Mouse (Mus musculus) thymus, postnatal 14 days (tissue): ENCODE measurements at regions not wholly inside any gene's neighbourhood (a gene's known extent, or its start where the extent isn't known, plus 50 kb on each side); places are given as distances from the start of the nearest gene placed in this dataset.

Experiments
- DNase-seq: peaks from one replicate; pipeline ENCODE4 v3.0.0; 2021

DNA sequence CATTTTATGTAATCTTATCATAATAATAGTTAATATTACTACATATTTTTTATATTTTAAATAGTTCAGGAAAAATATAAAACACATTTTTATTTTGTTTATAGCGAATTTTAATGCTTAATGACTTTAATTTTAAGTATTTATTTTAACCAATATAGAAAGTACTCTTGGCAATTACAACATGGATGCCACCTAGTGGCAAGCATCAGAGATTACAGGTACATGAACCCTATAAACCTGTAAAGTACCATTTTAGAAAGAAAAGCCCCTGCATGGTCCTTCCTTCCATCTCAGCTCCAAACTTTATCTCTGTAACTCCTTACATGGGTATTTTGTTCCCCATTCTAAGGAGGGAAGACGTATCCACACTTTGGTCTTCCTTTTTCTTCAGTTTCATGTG lies 4328.9 kb upstream of the Gm7489 start:
- DNase-seq, result peak; percentile 9

DNA sequence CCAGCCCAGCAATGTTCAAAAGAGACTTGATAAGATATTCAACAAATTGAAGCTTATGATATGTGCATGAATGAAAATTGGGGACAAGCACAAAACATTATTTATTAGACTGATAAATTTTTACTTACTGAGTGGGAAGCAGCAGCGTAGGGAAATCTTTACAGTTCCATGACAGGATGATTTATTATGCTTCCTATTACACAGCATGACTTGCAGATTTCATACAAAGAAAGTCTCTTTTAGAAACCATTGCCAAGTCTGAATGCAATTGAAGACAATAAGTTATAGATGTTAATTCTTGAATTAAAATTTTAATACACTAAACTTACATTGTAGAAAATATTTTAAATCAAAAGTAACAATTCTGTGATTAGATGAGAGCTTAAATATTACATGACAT lies 4324.3 kb upstream of the Gm7489 start:
- DNase-seq, result no peak

DNA sequence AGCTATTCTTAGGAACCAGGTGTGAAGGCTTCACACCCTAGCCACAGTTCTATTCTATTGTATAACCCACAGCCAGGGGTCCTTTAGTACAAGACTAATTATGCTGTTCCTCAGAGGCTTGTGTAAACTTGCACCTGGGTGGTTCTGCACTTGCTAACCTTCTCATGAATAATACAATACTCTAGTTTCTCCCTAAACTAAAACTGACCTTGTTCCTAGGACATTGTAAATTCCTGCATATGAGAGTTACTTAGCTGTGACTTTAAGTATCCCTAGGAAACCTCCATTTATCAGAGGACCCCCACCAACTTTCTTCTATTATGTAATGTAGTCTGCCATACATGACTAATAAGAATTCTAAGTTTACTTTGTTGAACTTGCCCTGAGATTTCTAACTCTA lies 4295.9 kb upstream of the Gm7489 start:
- DNase-seq, result no peak

DNA sequence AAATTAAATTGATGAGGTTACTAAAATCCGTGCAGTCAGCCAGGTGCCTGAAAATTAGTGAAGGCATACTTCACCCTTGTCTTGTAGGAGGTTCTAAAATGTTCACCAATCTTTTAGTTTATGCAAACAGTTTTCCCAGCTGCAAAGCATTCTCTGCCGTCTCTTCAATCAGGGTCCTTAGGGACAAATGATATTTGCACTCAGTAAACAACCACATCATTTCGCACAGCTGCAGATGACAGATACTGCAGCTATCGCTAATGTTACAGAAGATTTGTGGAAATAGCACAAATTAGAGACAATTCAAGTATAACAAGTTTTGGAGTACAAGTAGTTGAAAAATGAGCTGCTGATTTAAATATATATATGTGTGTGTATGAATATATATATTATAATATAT lies 4270.8 kb upstream of the Gm7489 start:
- no peak for DNase-seq

DNA sequence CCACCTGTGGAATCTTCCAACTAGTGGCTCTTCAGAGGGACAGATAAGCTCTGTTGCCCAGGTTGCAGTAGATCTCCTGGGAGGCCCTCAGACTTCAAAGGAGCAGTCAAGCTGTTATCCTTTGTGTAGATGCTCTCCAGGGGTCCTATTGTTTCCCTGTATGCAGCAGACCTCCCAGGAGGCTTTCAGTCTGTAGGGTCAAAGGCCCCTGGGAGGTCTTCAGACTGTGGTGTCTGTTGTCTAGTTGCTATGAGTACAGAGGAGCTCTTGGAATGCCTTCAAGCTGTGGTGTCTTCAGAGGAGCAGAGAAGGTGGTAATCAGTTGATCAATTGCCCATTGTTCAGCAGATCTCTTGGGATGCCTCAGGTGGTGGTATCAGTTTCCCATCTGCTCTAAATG lies 4237.3 kb upstream of the Gm7489 start:
- no peak for DNase-seq

DNA sequence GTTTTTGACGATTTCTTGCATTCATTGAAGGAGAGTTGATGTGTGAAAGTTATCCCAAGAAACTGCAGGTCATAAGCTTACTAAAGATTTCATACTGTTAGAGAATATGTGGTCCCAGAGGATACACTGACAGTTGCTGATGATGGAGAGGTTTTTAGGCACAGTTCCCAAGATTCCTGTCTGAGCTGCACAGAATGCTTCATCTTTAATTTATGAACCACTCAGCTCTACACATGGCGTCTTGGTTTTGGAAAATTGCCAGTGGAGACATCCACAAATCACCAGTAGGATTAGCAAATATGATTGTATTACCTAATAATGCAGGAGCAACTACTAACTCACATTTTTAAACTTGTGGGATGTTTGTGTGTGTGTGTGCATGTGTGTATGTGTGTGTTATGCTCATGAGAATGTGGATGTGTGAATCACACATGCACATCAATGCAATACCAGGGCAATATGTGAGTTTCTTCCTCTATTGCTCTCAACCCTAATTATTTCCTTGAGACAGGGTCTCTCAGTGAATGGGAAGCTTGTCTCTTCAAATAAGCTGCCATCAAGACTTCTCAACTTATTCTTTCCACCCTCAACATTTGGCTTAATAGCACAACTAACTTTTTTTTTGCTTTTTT lies 4234.0 kb upstream of the Gm7489 start:
- DNase-seq, result no peak

DNA sequence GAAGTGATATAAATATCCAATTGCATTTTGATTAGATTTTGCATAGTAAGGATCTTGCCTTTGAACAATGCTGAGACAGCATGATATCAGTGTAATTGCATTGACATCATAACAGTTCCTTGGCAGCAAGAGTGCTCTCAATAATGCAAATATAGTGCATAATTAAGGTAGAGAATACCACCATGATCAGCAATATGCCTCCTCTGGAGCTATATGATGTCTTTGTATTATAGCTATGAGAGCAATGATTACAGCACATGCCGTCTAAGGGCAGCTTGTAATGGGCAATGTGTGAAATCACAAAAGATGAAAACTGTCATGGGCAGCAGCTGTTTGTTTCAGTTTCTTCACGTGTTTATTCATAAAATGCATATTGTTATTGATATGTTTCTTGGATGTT lies 4231.0 kb upstream of the Gm7489 start:
- DNase-seq, result no peak

DNA sequence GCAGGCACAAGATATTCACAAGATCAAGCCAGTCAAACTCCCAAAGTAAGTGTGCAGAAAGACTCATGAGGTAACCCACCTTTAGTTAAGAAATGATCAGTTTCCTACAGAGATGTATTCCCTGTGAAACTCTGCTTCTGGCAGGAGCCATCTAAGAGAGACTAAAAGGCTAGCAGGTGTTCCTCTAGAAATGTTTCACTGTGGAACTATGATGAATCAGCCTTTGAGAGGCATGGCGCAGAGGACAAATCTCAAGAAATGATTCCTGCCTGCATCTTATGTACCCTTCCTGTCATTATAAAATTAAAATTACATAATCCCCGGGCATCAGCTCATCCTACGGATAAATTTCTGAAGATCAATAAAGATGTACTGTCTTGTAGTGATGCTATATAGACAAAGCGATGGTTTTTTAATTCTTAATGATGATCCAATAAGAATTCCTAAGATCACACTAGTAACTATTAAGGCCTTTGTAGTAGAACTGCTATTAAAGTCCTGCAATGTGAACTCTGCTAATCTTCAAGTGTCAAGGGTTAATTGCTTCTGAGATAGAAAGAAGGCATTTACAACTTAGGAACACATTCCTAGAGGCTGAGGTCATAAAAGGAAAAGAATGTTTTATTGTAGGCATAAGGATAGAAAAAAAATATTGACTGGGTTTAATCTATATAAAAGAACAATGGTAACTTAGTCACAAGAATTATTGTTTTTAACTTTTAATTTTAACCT lies 4219.7 kb upstream of the Gm7489 start:
- no peak for DNase-seq
